Mouse (Mus musculus) spleen, postnatal 14 days (tissue): ENCODE data around the gene Wipf3.

ENCODE experiments used
- DNase-seq, 2 experiments: peaks; one replicate each; pipeline ENCODE4 v3.0.0; 2021 to 2022; ENCODE audit warnings: low spot score in 2 of 2

The Wipf3 gene

DNA sequence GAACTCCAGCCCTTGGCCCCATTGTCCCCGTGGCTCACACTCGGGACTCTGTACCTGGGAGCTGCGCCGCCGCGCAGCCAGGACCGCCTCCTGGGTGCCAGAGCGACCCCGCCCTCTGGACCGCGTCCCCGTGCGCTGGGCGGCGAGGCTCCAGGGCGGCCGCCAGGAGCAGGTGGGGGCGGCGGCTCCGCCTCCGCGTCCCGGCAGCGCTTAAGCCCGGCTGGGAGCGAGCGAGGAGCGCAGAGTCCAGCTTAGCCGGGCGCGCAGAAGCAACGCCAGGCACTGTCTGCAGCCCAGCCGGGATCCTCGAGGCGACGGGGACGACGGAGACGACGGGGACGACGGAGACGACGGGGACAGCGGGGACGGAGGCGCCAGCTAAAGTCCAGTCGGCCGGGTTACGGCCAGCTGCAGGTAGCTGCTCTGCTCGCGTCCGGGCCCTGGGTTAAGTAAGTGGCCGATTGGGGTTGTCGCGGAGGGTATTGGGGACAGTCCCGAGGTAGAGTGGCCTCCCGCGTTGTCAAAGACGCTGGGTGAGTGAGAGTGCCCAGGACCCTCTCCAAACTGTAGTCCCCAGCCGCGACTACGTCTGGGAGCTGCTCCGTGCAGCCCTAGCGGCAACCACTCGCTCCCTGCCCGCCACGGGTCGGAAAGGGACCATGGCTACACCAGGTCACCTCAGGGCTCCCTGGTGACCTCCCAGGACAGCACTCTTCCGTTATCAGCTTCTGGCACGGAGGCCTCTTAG is at the start of gene Wipf3:
Gene Wipf3 (plus strand): TSS at position 157 of the 748 bp plus-strand sequence.
- no peak for DNase-seq

- DNase-seq = no peak
Measured at GRCm38 (mm10) chr6:54382636-54383035, 46.8 kb upstream of the Wipf3 start.

GRCm38 (mm10) chr6:54383893-54384524 is 45.4 kb upstream of the Wipf3 start:
- no peak for DNase-seq

DNA sequence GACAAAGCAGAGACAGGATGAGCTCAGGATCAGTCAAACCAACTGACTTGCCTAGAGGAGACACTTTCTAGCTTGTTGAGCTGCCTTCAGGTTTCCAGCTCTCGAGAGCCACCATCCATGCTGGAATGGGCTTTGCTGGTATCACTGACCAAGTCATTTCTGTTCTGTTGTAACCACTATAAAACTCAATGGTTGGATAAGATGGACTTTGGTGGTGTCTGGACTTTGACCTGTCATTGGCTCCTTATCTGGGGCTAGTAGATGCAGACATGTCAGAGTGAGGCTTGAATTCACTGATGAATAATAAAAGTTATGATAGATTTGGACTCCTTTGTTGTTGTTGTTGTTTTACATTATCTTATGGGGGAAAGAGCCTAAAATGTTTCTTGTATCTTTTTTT is 44.6 kb upstream of the Wipf3 start:
- DNase-seq = no peak

DNA sequence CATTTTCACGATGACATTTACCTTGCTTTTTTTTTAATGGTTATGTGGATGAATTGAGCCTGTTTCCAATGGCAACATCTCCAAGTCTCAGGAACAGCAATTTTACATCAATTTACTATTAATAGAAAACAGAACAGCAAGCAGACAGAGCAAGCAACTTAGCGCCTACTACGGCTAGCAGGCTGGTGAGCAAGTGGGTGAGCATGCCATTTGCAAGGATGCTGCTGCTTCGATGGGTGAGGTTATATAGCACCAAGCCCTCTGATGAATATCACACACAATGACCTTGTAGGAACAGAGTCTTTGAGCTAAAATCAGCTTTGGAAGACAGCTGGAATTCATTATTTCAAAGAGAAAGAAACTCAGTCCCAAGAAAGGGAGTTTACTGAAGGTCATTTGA is 43.0 kb upstream of the Wipf3 start:
- no peak for DNase-seq

DNA sequence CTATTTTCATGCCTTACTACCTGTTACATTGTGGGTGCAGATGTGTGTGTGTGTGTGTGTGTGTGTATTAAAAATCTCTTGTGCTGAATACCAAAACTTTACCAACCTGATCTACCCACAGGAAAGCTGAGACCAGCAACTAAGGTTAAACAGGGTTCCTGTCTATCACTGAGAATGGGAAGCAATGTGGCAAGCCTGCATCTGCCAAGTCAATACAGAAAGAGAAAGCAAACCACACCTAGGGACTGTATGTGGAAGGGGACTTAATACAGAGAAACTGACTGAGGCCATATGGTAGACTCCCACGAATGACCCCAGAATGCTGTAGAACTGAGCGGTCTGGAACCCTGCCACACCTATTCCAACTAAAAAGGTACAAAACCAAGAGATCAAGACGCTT is 42.4 kb upstream of the Wipf3 start:
- DNase-seq = no peak

DNA sequence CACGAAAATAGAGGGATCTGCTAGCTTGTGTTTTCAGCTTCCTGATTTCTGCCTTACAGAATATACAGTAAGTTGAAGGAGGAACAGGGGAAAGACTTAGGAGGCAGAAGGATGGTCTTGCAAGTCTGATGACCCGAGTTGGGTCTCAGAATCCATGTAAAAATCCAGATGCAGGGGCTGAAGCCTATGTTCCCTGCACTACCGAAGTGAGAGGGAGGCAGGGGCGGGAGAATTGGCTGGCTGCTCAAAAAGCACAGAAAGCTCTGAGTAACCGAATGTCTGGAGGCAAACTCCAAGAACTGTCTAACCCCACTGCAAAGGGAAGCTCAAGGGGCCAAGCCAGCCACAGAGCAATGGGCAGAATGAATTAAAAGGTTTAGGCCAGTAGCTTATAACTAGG is 41.7 kb upstream of the Wipf3 start:
- DNase-seq = no peak

- no peak for DNase-seq
Measured at GRCm38 (mm10) chr6:54388690-54389275, 40.6 kb upstream of the Wipf3 start.

DNA sequence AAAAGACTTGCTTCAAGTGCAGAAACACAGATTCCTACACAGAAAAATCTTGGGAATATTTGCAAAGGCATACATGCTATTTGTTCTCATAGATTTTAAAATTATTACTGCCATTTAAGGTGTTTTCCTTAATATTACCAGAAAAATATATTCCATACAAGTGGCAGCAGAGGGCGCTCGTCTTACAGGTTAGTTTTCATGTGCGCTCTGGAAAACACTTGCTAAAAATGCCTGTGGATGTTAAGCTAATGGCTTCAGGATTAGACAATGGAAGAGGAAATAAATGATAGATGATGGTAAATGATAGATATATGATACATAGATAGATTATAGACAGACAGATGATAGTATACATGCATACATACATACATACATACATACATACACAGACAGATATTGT is 37.6 kb upstream of the Wipf3 start:
- DNase-seq = no peak

- no peak for DNase-seq
Measured at GRCm38 (mm10) chr6:54393886-54394285, 35.5 kb upstream of the Wipf3 start.

GRCm38 (mm10) chr6:54399194-54399923 is 30.0 kb upstream of the Wipf3 start:
- DNase-seq = no peak

DNA sequence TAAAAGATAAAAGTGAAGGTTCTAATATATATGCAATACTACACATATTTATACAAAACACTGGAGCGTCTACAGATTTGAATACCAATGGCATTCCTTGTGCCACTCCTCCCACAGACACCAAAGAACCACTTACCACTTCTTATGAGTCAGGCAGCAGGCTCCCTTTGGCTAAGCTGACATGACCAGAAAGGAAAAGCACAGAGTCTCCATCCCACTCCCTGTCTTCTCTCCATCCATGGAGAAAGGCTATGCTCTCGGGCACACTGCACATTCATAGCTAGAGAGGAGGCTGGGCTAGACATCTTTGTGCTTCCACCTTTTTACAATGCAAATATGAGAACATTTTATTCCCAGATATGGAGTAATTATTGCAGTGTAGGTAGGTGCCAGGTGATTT is 27.9 kb upstream of the Wipf3 start:
- DNase-seq = no peak

- DNase-seq = no peak
Measured at GRCm38 (mm10) chr6:54404916-54405315, 24.5 kb upstream of the Wipf3 start.

DNA sequence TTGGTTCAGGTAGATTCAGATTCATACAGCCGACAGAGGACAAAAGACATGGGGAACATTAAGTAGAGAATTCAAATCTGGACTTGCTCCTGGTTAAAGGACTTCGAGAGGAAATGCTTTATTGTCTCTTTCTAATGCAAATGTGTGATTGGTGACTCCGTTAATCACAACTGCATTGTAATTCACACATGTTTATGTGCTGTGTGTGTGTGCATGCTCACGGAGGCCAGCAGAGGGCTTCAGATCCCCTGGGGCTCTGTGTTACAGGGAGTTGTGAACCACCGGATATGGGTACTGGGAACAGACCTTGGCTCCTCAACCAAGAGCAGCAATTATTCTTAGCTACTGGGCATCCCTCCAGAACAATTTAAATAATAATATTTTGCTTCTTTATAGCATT is 23.3 kb upstream of the Wipf3 start:
- no peak for DNase-seq

GRCm38 (mm10) chr6:54409271-54409670 is 20.1 kb upstream of the Wipf3 start:
- DNase-seq = no peak

DNA sequence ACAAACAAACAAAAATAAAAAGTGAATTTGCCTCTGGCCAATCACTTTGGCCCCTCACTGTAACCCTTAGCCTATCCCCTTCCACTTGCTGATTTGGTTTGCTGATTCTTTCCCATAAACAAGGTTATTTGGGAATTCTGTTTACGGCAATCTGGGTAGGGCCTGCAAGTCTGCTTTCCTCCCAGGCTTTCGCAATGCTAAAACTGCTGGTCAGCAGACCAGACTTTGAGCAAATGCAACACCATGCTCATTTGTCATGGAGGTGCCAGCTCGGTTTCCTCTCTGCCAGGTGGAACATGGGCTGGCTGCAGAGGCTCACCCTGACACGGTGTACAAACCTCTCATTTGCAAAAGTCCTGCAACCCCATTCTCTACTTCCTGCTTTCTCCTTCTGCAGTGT is 19.0 kb upstream of the Wipf3 start:
- DNase-seq = no peak

DNA sequence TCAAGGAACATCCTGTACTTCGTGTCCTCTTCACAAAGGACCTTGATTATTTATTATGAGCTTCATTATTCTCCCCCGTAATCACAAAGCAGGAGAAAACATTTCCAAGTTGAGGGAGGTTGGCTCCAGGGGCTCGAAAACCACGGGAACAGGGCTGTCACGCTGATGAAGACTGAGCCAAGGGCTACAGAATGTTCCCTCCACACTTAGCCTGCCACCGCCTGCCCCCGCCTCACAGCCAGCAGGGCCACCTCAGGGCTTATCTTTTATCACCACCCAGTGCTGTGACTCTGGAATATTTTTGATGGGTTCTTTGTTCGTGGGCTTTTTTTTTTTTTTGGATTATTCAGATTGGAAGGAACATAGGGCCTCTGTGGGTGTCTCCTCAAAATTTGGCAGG is 17.8 kb upstream of the Wipf3 start:
- no peak for DNase-seq

GRCm38 (mm10) chr6:54412879-54413278 is 16.5 kb upstream of the Wipf3 start:
- DNase-seq = no peak

GRCm38 (mm10) chr6:54425230-54425629 is 4.2 kb upstream of the Wipf3 start:
- DNase-seq = no peak

DNA sequence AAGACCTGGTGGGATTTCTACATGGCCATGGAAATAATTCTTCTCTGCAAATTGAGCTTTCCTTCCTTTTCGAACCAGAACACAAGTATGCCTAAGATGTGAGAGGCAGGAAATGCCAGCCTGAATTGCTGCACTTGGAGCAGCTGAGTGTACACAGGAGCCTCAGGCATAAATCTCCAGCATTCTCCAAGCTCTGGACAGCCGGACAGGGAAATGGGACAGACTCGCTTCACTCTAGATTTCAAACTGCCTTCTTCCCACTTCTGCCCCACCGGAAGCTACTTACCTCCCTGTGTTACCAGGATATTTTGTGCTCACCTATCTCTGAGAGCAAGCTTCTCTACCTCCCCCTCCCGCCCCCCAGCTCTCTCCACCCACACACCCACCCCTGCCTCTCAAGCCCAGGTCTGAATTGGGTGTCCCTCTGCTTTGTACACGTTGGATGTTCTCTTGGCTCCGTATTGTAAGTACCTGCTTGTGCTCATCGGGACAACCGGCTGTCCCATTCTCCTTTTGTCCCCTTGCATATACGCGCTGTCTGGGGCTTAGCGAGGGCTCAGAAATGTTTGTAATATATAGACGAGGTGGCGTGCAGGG is 455 bp upstream of the Wipf3 start:
- DNase-seq = no peak

- DNase-seq = no peak
Measured at GRCm38 (mm10) chr6:54430221-54430620, 818 bp downstream of the Wipf3 start.

DNA sequence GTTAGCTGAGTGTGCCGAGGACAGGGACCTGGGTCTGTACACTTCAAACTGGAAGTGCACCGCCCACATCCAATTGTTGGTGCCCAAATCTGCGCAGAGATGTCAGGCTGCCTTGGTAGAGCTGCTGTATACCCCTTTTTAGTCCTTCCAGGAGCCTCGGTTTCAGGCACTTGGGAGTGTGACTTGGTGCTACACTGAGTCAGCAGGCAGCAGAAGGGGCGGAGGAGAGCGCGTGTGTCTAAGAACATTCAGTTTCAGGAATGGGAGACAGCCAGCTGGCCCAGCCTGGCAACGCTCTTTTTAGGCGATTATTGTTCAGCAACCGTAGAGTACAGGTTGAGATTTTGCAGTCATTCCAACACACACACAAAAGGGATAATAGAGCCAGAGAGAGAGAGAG is 2.4 kb downstream of the Wipf3 start:
- DNase-seq = no peak
